19 mouse cellular contexts compared by ENCODE assay signal in genomic region chr2:59774374-59774773, GRCm38 (mm10).
"Had no signal": no experiment of that assay in that cellular context is flagged by ENCODE, and none has a peak within 500 bp of the region (broad histone marks: within the 10 kb centered on the region; RNA-seq: fewer than 3 reads in every experiment).

No protein-coding gene starts in this region.

- DNase-seq: lung, postnatal 14 days; lung, postnatal 4 days; midbrain, embryonic 14.5 days; retina, postnatal 1 day; right cerebral cortex, adult 18-20 months; right cerebral cortex, postnatal 25 days; thymus, adult 2 months; thymus, postnatal 25 days; thymus, postnatal 4 days had no signal

- H3K4me3 ChIP-seq: liver, embryonic 12.5 days; midbrain, embryonic 10.5 days; midbrain, embryonic 12.5 days; myocyte; neural tube, embryonic 13.5 days; neural tube, embryonic 15.5 days; stomach, embryonic 15.5 days had no signal

- H3K9ac ChIP-seq: liver, embryonic 12.5 days; liver, embryonic 14.5 days; midbrain, embryonic 12.5 days; neural tube, embryonic 13.5 days; neural tube, embryonic 15.5 days; stomach, embryonic 15.5 days had no signal

- H3K27me3 ChIP-seq: liver, embryonic 12.5 days; midbrain, embryonic 12.5 days; neural tube, embryonic 13.5 days; neural tube, embryonic 15.5 days; stomach, embryonic 15.5 days had no signal

- ATAC-seq: liver, embryonic 12.5 days; midbrain, embryonic 16.5 days had no signal

- H3K27ac ChIP-seq: liver, embryonic 12.5 days; liver, embryonic 14.5 days; midbrain, embryonic 10.5 days; midbrain, embryonic 12.5 days; neural tube, embryonic 13.5 days; neural tube, embryonic 15.5 days; stomach, postnatal 0 days had no signal

- H3K36me3 ChIP-seq: midbrain, embryonic 10.5 days; midbrain, embryonic 12.5 days; neural tube, embryonic 13.5 days; neural tube, embryonic 15.5 days; stomach, embryonic 15.5 days had no signal

- H3K9me3 ChIP-seq: liver, embryonic 12.5 days; midbrain, embryonic 10.5 days; midbrain, embryonic 12.5 days; neural tube, embryonic 13.5 days; neural tube, embryonic 15.5 days; stomach, embryonic 15.5 days had no signal

- H3K4me2 ChIP-seq: liver, embryonic 12.5 days; midbrain, embryonic 12.5 days; neural tube, embryonic 13.5 days; neural tube, embryonic 15.5 days; stomach, embryonic 15.5 days had no signal
